Mouse (Mus musculus): Measurements from ENCODE around the gene Sos2.

Sos2 gene

GRCm38 (mm10) chr12:69681566-69682061 is at the start of gene Sos2:
Gene Sos2 (minus strand): TSS chr12:69681852.
- DNase-seq (ENCODE audit: low read depth) = no peak

GRCm38 (mm10) chr12:69730306-69730705 is 48.7 kb upstream of the Sos2 start:
- DNase-seq (ENCODE audit: low read depth) = no peak

- no peak for DNase-seq (ENCODE audit: low read depth)
These were observed 47.6 kb upstream of the Sos2 start for GRCm38 (mm10) chr12:69729246-69729645.

- DNase-seq (ENCODE audit: low read depth) = peak; percentile 82
These were observed 43.2 kb upstream of the Sos2 start, which contains the start of the genes L2hgdh and Atp5s for GRCm38 (mm10) chr12:69724711-69725460. Gene L2hgdh (minus strand): TSS chr12:69724873. Gene Atp5s (plus strand): TSS chr12:69724950.

GRCm38 (mm10) chr12:69724018-69724710 is 42.5 kb upstream of the Sos2 start:
- no peak for DNase-seq (ENCODE audit: low read depth)

- DNase-seq (ENCODE audit: low read depth) = no peak
These were observed 41.7 kb upstream of the Sos2 start for GRCm38 (mm10) chr12:69723376-69723775.

- DNase-seq (ENCODE audit: low read depth) = no peak
These were observed 41.2 kb upstream of the Sos2 start for GRCm38 (mm10) chr12:69722857-69723256.

GRCm38 (mm10) chr12:69713628-69714027 is 32.0 kb upstream of the Sos2 start:
- DNase-seq (ENCODE audit: low read depth) = no peak

GRCm38 (mm10) chr12:69704799-69705458 is 23.3 kb upstream of the Sos2 start:
- DNase-seq (ENCODE audit: low read depth) = no peak

GRCm38 (mm10) chr12:69698352-69698751 is 16.7 kb upstream of the Sos2 start:
- DNase-seq (ENCODE audit: low read depth) = no peak

- DNase-seq (ENCODE audit: low read depth) = no peak
These were observed 15.1 kb upstream of the Sos2 start for GRCm38 (mm10) chr12:69696746-69697145.

- DNase-seq (ENCODE audit: low read depth) = no peak
These were observed 11.8 kb upstream of the Sos2 start for GRCm38 (mm10) chr12:69693471-69693870.

GRCm38 (mm10) chr12:69690714-69691113 is 9.1 kb upstream of the Sos2 start:
- no peak for DNase-seq (ENCODE audit: low read depth)

- no peak for DNase-seq (ENCODE audit: low read depth)
These were observed 7.4 kb upstream of the Sos2 start for GRCm38 (mm10) chr12:69689094-69689493.

GRCm38 (mm10) chr12:69688368-69688767 is 6.7 kb upstream of the Sos2 start:
- no peak for DNase-seq (ENCODE audit: low read depth)

- peak; percentile 83 for DNase-seq (ENCODE audit: low read depth)
These were observed 1.9 kb upstream of the Sos2 start for GRCm38 (mm10) chr12:69683537-69683936.

GRCm38 (mm10) chr12:69682788-69683419 is 1.3 kb upstream of the Sos2 start:
- no peak for DNase-seq (ENCODE audit: low read depth)

- peak; percentile 29 for DNase-seq (ENCODE audit: low read depth)
These were observed 574 bp upstream of the Sos2 start for GRCm38 (mm10) chr12:69682065-69682787.

- peak; percentile 42 for DNase-seq (ENCODE audit: low read depth)
These were observed 752 bp downstream of the Sos2 start for GRCm38 (mm10) chr12:69680635-69681565.

GRCm38 (mm10) chr12:69676157-69676556 is 5.5 kb downstream of the Sos2 start:
- DNase-seq (ENCODE audit: low read depth) = no peak

Data from fibroblast of lung, adult 2 months (primary cell).